Mouse (Mus musculus) kidney, embryonic 14.5 days (tissue): Measurements from ENCODE around the gene Krtap28-10. TPM values are rescaled to one million over a fixed set of nuclear protein-coding genes. Genes with fewer than 3 reads are reported as not detected.

Experiments
- ATAC-seq: fragments of 200-750 bp; cut with Nextera tagmentation; 2 replicates; pipeline ENCODE4 v1.8.0; 2017; ENCODE audit warnings: moderate number of reproducible peaks, mild to moderate bottlenecking, moderate TSS enrichment, moderate library complexity; ENCODE audit not compliant: low FRiP score, low TSS enrichment
- H3K27ac ChIP-seq: fragments of 300-500 bp; sonication (generic); 2 replicates; pipeline ENCODE4 v1.5.1; 2014; ENCODE audit warnings: low read depth, mild to moderate bottlenecking, low read length, moderate library complexity, mixed read lengths
- H3K27me3 ChIP-seq: fragments of 300-500 bp; sonication (generic); 2 replicates; pipeline ENCODE4 v1.6.1; 2014; ENCODE audit warnings: mild to moderate bottlenecking, low read length; ENCODE audit not compliant: control insufficient read depth, insufficient read depth
- H3K36me3 ChIP-seq: fragments of 300-500 bp; sonication (generic); 2 replicates; pipeline ENCODE4 v1.6.1; 2014; ENCODE audit warnings: low read length, mixed read lengths; ENCODE audit not compliant: control insufficient read depth, insufficient read depth
- H3K4me1 ChIP-seq: fragments of 300-500 bp; sonication (generic); 2 replicates; pipeline ENCODE4 v1.6.1; 2014; ENCODE audit warnings: low read length, mixed read lengths; ENCODE audit not compliant: control insufficient read depth, insufficient read depth
- H3K4me2 ChIP-seq: fragments of 300-500 bp; sonication (generic); replicated peaks from 2 replicates; pipeline ENCODE4 v1.6.1; 2014; ENCODE audit warnings: low read depth, mild to moderate bottlenecking, low read length
- H3K4me3 ChIP-seq: fragments of 300-500 bp; sonication (generic); 2 replicates; pipeline ENCODE4 v1.5.1; 2014; ENCODE audit warnings: mild to moderate bottlenecking, low read length
- H3K9ac ChIP-seq: fragments of 300-500 bp; sonication (generic); 2 replicates; pipeline ENCODE4 v1.6.1; 2014; ENCODE audit warnings: low read depth, mild to moderate bottlenecking, low read length, moderate library complexity
- H3K9me3 ChIP-seq: fragments of 300-500 bp; sonication (generic); 2 replicates; pipeline ENCODE4 v1.6.1; 2016; ENCODE audit warnings: low read length; ENCODE audit not compliant: control insufficient read depth
- WGBS: fragments of 180-500 bp; shearing (Covaris S2); extraction: QIAGEN DNeasy Blood & Tissue Kit; methylation state at CpG from one replicate; pipeline ENCODE4 v1.1.7; 2014; 5-methylcytosine and 5-hydroxymethylcytosine counted together
- polyA plus RNA-seq: library from polyadenylated mRNA; unstranded; fragments of >200 nt; fragmentation: Nextera tagmentation; extraction: Ambion mirVana; gene quantifications from 2 replicates; pipeline ENCODE4 v1.2.1, GENCODE M21; 2014

Krtap28-10 gene
- polyA plus RNA-seq, 1 experiment from 2014 or later: not detected

GRCm38 (mm10) chr1:83060643-83061042 lies 18.4 kb upstream of the Krtap28-10 start, which contains the start of gene Krtap28-13:
Gene Krtap28-13 (plus strand): TSS chr1:83060930.
- 87% methylated on average over 4 of the region's 4 CpGs for WGBS
- Histone ChIP-seq H3K27me3 (no peaks in the 10 kb centered on the region), H3K4me2 (no peak within 1 kb of the TSS), H3K4me3 (no peak within 1 kb of the TSS), H3K27ac (no peak within 1 kb of the TSS), H3K9me3 (no peaks in the 10 kb centered on the region), H3K9ac (no peak within 1 kb of the TSS), H3K36me3 (no peaks in the 10 kb centered on the region), H3K4me1 (no peaks in the 10 kb centered on the region)
- ATAC-seq: no peak

- Histone ChIP-seq H3K27ac (no peak within 1 kb of the TSS), H3K4me3 (no peak within 1 kb of the TSS), H3K9me3 (no peaks in the 10 kb centered on the region), H3K36me3 (no peaks in the 10 kb centered on the region), H3K4me2 (no peak within 1 kb of the TSS), H3K27me3 (no peaks in the 10 kb centered on the region), H3K4me1 (no peaks in the 10 kb centered on the region), H3K9ac (no peak within 1 kb of the TSS)
- 89% methylated on average over 9 of the region's 9 CpGs for WGBS
- ATAC-seq: no peak
Measured at GRCm38 (mm10) chr1:83059278-83059677, 17.0 kb upstream of the Krtap28-10 start, which contains the start of gene A030005K14Rik. Gene A030005K14Rik (minus strand): TSS chr1:83059378.

GRCm38 (mm10) chr1:83058481-83058880 lies 16.2 kb upstream of the Krtap28-10 start:
- Histone ChIP-seq H3K4me3 (no peak overlapping the region), H3K4me2 (no peak overlapping the region), H3K27ac (no peak overlapping the region), H3K4me1 (no peaks in the 10 kb centered on the region), H3K36me3 (no peaks in the 10 kb centered on the region), H3K27me3 (no peaks in the 10 kb centered on the region), H3K9me3 (no peaks in the 10 kb centered on the region), H3K9ac (no peak overlapping the region)
- WGBS: 17% methylated on average over 1 of the region's 1 CpGs
- no peak for ATAC-seq

GRCm38 (mm10) chr1:83044882-83045427 lies 2.7 kb upstream of the Krtap28-10 start, which contains the start of gene Gm47969:
Gene Gm47969 (plus strand): TSS chr1:83044932.
- H3K9me3 ChIP-seq: no peaks in the 10 kb centered on the region
- ATAC-seq: no peak
- H3K4me1 ChIP-seq: no peaks in the 10 kb centered on the region
- H3K9ac ChIP-seq: no peak within 1 kb of the TSS
- 81% methylated on average over 5 of the region's 5 CpGs for WGBS
- H3K36me3 ChIP-seq: no peaks in the 10 kb centered on the region
- H3K4me3 ChIP-seq: no peak within 1 kb of the TSS
- no peak within 1 kb of the TSS for H3K4me2 ChIP-seq
- no peak within 1 kb of the TSS for H3K27ac ChIP-seq
- H3K27me3 ChIP-seq: no peaks in the 10 kb centered on the region

- no peak overlapping the region for H3K4me3 ChIP-seq
- no peaks in the 10 kb centered on the region for H3K27me3 ChIP-seq
- no peak for ATAC-seq
- H3K9ac ChIP-seq: no peak overlapping the region
- H3K27ac ChIP-seq: no peak overlapping the region
- no peaks in the 10 kb centered on the region for H3K4me1 ChIP-seq
- 79% methylated on average over 4 of the region's 4 CpGs for WGBS
- no peak overlapping the region for H3K4me2 ChIP-seq
- H3K36me3 ChIP-seq: no peaks in the 10 kb centered on the region
- no peaks in the 10 kb centered on the region for H3K9me3 ChIP-seq
Measured at GRCm38 (mm10) chr1:83039080-83039479, 3.2 kb downstream of the Krtap28-10 start.

- H3K9ac ChIP-seq: peak within 1 kb of the TSS; percentile 48; the same call in 1 of the 2 replicates
- peak; percentile 91 for ATAC-seq
Measured at GRCm38 (mm10) chr1:83038109-83038672, 4.1 kb downstream of the Krtap28-10 start, which contains the start of gene Slc19a3. Gene Slc19a3 (minus strand): TSS chr1:83038448.

GRCm38 (mm10) chr1:83036892-83037667 lies 5.2 kb downstream of the Krtap28-10 start:
- Histone ChIP-seq H3K9ac (no peak overlapping the region), H3K4me1 (no peaks in the 10 kb centered on the region), H3K36me3 (no peaks in the 10 kb centered on the region), H3K27me3 (no peaks in the 10 kb centered on the region), H3K27ac (no peak overlapping the region), H3K4me3 (no peak overlapping the region; the same call in 1 of the 2 replicates), H3K9me3 (no peaks in the 10 kb centered on the region), H3K4me2 (peak overlapping the region; percentile 65; the same call in 1 of the 2 replicates)
- 75% methylated on average over 11 of the region's 11 CpGs for WGBS
- no peak for ATAC-seq

More at GRCm38 (mm10) chr1:83038109-83038672, 4.1 kb downstream of the Krtap28-10 start, which contains the start of gene Slc19a3:
- H3K4me3 ChIP-seq: peak within 1 kb of the TSS; percentile 49
- H3K27ac ChIP-seq: no peak within 1 kb of the TSS
- H3K27me3 ChIP-seq: no peaks in the 10 kb centered on the region
- under 1% methylated on average over 25 of the region's 25 CpGs for WGBS
- peak within 1 kb of the TSS; percentile 65 for H3K4me2 ChIP-seq
- no peaks in the 10 kb centered on the region for H3K9me3 ChIP-seq
- H3K4me1 ChIP-seq: no peaks in the 10 kb centered on the region
- no peaks in the 10 kb centered on the region for H3K36me3 ChIP-seq

- no peak overlapping the region for H3K4me2 ChIP-seq
- H3K9me3 ChIP-seq: no peaks in the 10 kb centered on the region
- no peak overlapping the region for H3K9ac ChIP-seq
- H3K4me1 ChIP-seq: no peaks in the 10 kb centered on the region
- WGBS: 39% methylated on average over 5 of the region's 5 CpGs
- no peak overlapping the region for H3K27ac ChIP-seq
- no peaks in the 10 kb centered on the region for H3K36me3 ChIP-seq
- peak; percentile 18; the same call in 1 of the 2 replicates for ATAC-seq
- no peaks in the 10 kb centered on the region for H3K27me3 ChIP-seq
- H3K4me3 ChIP-seq: no peak overlapping the region
Measured at GRCm38 (mm10) chr1:83034509-83034908, 7.8 kb downstream of the Krtap28-10 start.

GRCm38 (mm10) chr1:83032508-83032907 lies 9.8 kb downstream of the Krtap28-10 start:
- H3K9me3 ChIP-seq: no peaks in the 10 kb centered on the region
- no peak overlapping the region for H3K9ac ChIP-seq
- no peak overlapping the region for H3K4me2 ChIP-seq
- H3K4me3 ChIP-seq: no peak overlapping the region
- H3K27ac ChIP-seq: no peak overlapping the region
- no peak for ATAC-seq
- no peaks in the 10 kb centered on the region for H3K27me3 ChIP-seq
- no peaks in the 10 kb centered on the region for H3K4me1 ChIP-seq
- H3K36me3 ChIP-seq: no peaks in the 10 kb centered on the region
- WGBS: 89% methylated on average over 6 of the region's 6 CpGs
